Mouse (Mus musculus): ENCODE measurements around the gene Hkdc1.

DNA sequence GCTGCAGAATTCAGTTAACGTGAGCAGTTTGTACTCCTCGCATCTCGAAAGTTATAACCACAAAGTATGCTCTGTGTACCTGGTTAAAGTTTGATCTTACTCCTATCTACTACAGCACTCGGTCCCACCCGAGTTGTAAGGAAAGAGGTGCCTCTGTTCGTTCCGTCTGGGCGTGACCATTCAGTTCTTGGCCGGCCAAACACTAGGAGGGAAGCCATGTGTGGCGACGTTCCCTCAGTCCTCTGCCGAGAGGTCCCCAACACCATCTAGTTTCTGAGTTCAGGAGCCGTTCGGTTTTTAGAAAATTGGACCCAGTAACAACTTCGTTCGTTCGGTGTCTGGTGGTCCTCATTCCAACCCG is 28.0 kb upstream of the Hkdc1 start:
- TF ChIP-seq CTCF (conservative IDR thresholded peaks at IDR 0.05; ENCODE audit: low read length) = no peak
- no peak for TF ChIP-seq NANOG (IDR thresholded peaks at IDR 0.05; ENCODE audit: borderline replicate concordance, low read length)

Data from E14TG2a.4 (cell line).